Mouse (Mus musculus): ENCODE data around the gene Fam168a. TPM values are rescaled to one million over a fixed set of nuclear protein-coding genes. Genes with fewer than 3 reads are reported as not detected.
A peak's percentile ranks its signal among the peaks of the same experiment; 100 is the strongest.
"Not testable (repeated sequence)": the region's sequence is repeated elsewhere in the genome, so short reads cannot be mapped to it uniquely, and the experiment has no call there.

The Fam168a gene
- total RNA-seq, 4 experiments from 2014 or later: 199 to 225 (median 213) TPM

- no peak for DNase-seq (ENCODE audit: low spot score in 2 of 2)
Measured at GRCm38 (mm10) chr7:100699771-100700770, 6.4 kb upstream of the Fam168a start.

GRCm38 (mm10) chr7:100706883-100707480 is 547 bp downstream of the Fam168a start:
- DNase-seq (ENCODE audit: low spot score in 2 of 2): no peak

GRCm38 (mm10) chr7:100718741-100719140 is 12.3 kb downstream of the Fam168a start:
- DNase-seq (ENCODE audit: low spot score in 2 of 2): no peak

GRCm38 (mm10) chr7:100722268-100722667 is 15.8 kb downstream of the Fam168a start:
- DNase-seq (ENCODE audit: low spot score in 2 of 2): no peak

GRCm38 (mm10) chr7:100723453-100724294 is 17.2 kb downstream of the Fam168a start:
- DNase-seq (ENCODE audit: low spot score in 2 of 2): no peak

- DNase-seq (ENCODE audit: low spot score in 2 of 2): no peak
Measured at GRCm38 (mm10) chr7:100727538-100728085, 21.2 kb downstream of the Fam168a start.

GRCm38 (mm10) chr7:100729778-100730177 is 23.3 kb downstream of the Fam168a start:
- DNase-seq (ENCODE audit: low spot score in 2 of 2): no peak

GRCm38 (mm10) chr7:100732341-100733050 is 26.1 kb downstream of the Fam168a start:
- no peak for DNase-seq (ENCODE audit: low spot score in 2 of 2)

- no peak for DNase-seq (ENCODE audit: low spot score in 2 of 2)
Measured at GRCm38 (mm10) chr7:100733051-100733813, 26.8 kb downstream of the Fam168a start.

- DNase-seq (ENCODE audit: low spot score in 2 of 2): no peak
Measured at GRCm38 (mm10) chr7:100734201-100734600, 27.8 kb downstream of the Fam168a start.

GRCm38 (mm10) chr7:100734905-100735304 is 28.5 kb downstream of the Fam168a start:
- DNase-seq (ENCODE audit: low spot score in 2 of 2): not testable (repeated sequence)

- no peak for DNase-seq (ENCODE audit: low spot score in 2 of 2)
Measured at GRCm38 (mm10) chr7:100736131-100736530, 29.7 kb downstream of the Fam168a start.

- peak; percentile 25 to 33 for DNase-seq (ENCODE audit: low spot score in 2 of 2)
Measured at GRCm38 (mm10) chr7:100744372-100744771, 37.9 kb downstream of the Fam168a start.

- DNase-seq (ENCODE audit: low spot score in 2 of 2): no peak
Measured at GRCm38 (mm10) chr7:100750101-100750500, 43.7 kb downstream of the Fam168a start.

GRCm38 (mm10) chr7:100758718-100759117 is 52.3 kb downstream of the Fam168a start:
- DNase-seq (ENCODE audit: low spot score in 2 of 2): peak; percentile 42 to 44

GRCm38 (mm10) chr7:100762726-100763125 is 56.3 kb downstream of the Fam168a start:
- DNase-seq (ENCODE audit: low spot score in 2 of 2): no peak

GRCm38 (mm10) chr7:100767568-100767967 is 61.1 kb downstream of the Fam168a start:
- DNase-seq (ENCODE audit: low spot score in 2 of 2): no peak

- no peak for DNase-seq (ENCODE audit: low spot score in 2 of 2)
Measured at GRCm38 (mm10) chr7:100768009-100768408, 61.6 kb downstream of the Fam168a start.

- no peak for DNase-seq (ENCODE audit: low spot score in 2 of 2)
Measured at GRCm38 (mm10) chr7:100769534-100770083, 63.2 kb downstream of the Fam168a start.

Data from layer of hippocampus, adult 8-10 months (tissue).